Mouse (Mus musculus) cerebellum, adult 8-10 months (tissue): ENCODE results near the gene Rasd2.

Experiments used
- DNase-seq: peaks from one replicate; pipeline ENCODE4 v3.0.0; 2022

Rasd2 gene

GRCm38 (mm10) chr8:75222665-75223064 is 8.9 kb downstream of the Rasd2 start:
- DNase-seq = no peak

DNA sequence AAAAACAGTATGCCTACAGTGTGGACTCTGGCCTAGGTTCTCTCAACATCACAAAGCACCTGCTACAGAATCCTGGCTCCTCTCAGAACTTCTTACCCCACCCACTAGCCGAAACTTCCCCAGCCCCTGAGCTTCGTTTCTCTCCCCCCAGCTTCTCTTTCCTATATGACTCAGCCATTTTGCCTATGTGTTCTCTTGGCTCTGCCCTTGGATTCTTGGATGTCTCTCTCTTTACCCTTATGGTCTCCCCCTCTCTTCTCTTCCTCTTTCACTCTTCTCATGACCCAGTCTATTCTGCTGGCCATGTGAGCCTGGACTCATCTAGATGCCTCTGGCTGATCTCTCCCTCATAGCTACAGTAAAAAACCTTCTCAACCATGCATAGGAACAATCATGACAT is 13.0 kb downstream of the Rasd2 start:
- no peak for DNase-seq

GRCm38 (mm10) chr8:75233915-75234554 is 20.3 kb downstream of the Rasd2 start:
- peak; percentile 23 for DNase-seq

DNA sequence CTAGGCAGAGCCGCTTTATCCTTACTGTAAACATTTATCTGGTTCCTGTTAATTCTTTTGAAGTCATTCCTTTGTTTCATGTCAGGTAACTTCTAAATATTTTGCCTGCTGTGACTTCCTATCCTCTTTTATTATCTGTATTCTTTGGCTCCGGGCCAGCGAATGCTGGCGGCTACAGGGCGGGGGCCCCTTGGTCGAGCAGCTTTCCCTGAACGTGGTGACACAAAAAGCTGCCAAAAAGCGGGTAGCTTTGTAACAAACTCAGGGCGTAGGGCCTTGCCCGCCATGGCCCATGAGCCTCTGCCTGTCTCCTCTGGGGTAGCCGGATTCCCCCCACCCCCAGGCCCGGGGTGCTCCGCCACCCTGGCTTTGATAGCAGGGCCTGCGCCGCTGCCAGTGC is 33.6 kb downstream of the Rasd2 start:
- no peak for DNase-seq

DNA sequence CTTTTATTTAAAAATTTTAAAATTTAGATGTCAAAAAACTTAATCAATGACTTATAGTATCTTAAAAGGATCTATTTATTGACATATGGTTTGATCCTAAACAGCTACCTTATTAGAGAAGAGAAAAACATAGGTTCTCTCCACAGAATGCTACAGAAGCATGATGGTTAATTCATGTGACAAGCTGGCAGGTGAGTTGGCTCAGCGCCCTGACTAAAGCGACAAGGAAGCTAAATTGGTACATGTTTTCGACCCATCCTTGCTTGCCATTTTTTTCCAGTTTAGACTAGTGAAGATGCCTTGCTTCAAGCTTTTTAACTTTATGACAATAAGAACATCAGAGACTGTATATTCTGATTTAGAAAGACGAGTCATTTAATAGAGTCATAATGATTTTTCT is 35.4 kb downstream of the Rasd2 start:
- no peak for DNase-seq

- DNase-seq = no peak
These were observed 40.3 kb downstream of the Rasd2 start for GRCm38 (mm10) chr8:75254027-75254426.

- no peak for DNase-seq
These were observed 41.9 kb downstream of the Rasd2 start for GRCm38 (mm10) chr8:75255635-75256034.

- peak; percentile 3 for DNase-seq
These were observed 58.4 kb downstream of the Rasd2 start for GRCm38 (mm10) chr8:75272166-75272565.
